Mouse (Mus musculus): ENCODE measurements around the gene Sult4a1.

DNA sequence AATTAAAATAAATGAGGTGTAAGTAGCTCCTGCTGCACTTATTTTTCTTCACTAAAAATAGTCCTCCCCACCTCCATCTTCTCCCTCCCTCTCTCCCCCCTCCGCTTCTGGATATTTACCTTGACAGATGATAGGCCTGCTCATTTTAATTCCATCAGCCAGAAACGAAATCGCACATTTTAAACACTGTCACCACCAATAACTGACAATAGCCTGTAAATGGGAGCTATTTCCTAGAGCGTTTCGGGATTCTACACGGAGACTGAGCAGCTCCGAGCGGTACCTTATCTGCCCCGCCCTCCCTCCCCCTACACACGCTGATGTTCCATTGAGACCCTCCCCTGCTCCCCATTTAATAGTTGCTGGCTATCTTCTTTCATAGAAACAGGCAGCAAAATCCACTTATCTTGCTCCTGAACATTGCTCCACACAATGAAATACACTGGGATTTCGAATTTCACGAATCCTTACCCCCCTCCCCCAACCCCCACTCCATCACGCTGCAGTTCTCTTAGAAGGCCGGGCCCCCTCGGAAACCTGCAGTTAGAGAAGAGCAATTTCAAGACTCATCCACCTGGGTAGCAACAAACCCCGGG is 36.0 kb downstream of the Sult4a1 start:
- TF ChIP-seq CTCF (IDR thresholded peaks at IDR 0.05; ENCODE audit: low read depth) (no peak), EP300 (IDR thresholded peaks at IDR 0.05; ENCODE audit: low read depth) (no peak)
